Mouse (Mus musculus): Measurements from ENCODE around the gene Tbc1d22a.

DNA sequence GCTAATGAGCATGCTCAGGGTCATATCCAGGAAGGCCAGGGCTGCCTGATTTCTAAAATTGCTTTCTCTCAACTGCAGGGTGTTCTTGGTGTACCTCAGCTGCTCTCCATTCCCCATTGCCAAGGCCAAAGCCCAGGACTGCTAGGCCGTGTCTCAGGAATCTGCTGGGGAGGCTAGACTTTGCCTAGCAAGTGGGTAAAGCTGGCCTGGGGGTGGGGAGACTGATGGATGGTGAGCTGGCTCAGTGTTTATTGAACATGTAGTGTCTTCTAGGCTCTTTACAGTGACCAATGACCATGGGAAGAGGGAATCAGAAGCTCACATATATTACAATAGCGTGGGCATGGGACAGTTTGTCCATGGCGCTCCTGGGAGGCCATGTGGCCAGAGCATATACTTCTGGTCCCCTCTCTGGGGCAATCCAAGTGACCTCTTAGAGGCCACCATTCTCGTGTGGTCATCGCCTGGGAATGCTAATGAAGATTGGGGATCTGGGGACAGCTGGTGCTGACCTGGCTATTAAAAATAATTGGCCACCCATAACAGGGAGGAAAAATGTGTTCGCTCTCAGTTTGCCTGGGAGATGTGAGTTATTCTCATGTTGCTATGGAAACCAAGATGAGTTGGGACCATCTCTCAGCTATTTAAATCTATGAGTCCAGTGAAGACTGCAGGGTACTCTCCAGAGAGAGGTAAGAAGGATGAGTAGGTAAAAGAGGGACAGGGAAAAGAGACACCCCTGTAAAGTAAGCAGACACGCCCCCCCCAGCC is 294.3 kb downstream of the Tbc1d22a start:
- no peak for TF ChIP-seq E2F4 (IDR thresholded peaks at IDR 0.05; ENCODE audit: insufficient read depth)
- no peak for TF ChIP-seq POLR2AphosphoS2 (IDR thresholded peaks at IDR 0.05; ENCODE audit: insufficient read length, low read depth)
- TF ChIP-seq MAX (IDR thresholded peaks at IDR 0.05; ENCODE audit: low read depth), result no peak
- TF ChIP-seq SRF (IDR thresholded peaks at IDR 0.05; ENCODE audit: control insufficient read depth, insufficient read length, low read depth), result no peak
- TF ChIP-seq MYOG (IDR thresholded peaks at IDR 0.05; ENCODE audit: control insufficient read depth in 1 of 3, insufficient read depth in 1 of 3, insufficient read length in 2 of 3, low read depth in 2 of 3), result no peak
- no peak for TF ChIP-seq USF1 (IDR thresholded peaks at IDR 0.05; ENCODE audit: low read depth)
